27 mouse cellular contexts compared by ENCODE assay signal in genomic region chr6:84016851-84017250, GRCm38 (mm10). TPM values are rescaled to one million over a fixed set of nuclear protein-coding genes. Genes with fewer than 3 reads are reported as not detected.
"Had no signal": no experiment of that assay in that cellular context is flagged by ENCODE, and none has a peak within 500 bp of the region (broad histone marks: within the 10 kb centered on the region; RNA-seq: fewer than 3 reads in every experiment).

No protein-coding gene starts in this region.

- H3K4me2 ChIP-seq: embryonic facial prominence, embryonic 12.5 days; embryonic facial prominence, embryonic 13.5 days; embryonic facial prominence, embryonic 15.5 days; forebrain, embryonic 12.5 days; forebrain, embryonic 13.5 days; forebrain, embryonic 15.5 days; heart, embryonic 11.5 days had no signal

- DNase-seq: cerebellum, postnatal 14 days; cerebellum, postnatal 25 days; cerebellum, postnatal 36 days; embryo, embryonic 11 days; gastrocnemius, postnatal 10 days; gastrocnemius, postnatal 14 days; gastrocnemius, postnatal 25 days; gastrocnemius, postnatal 36 days; heart, adult 11 months; heart, adult 18-20 months; heart, adult 2 months had no signal

- H3K36me3 ChIP-seq: embryonic facial prominence, embryonic 10.5 days; embryonic facial prominence, embryonic 12.5 days; embryonic facial prominence, embryonic 13.5 days; embryonic facial prominence, embryonic 15.5 days; forebrain, embryonic 10.5 days; forebrain, embryonic 12.5 days; forebrain, embryonic 15.5 days; heart, embryonic 10.5 days had no signal

- H3K9me3 ChIP-seq: embryonic facial prominence, embryonic 10.5 days; embryonic facial prominence, embryonic 12.5 days; embryonic facial prominence, embryonic 13.5 days; embryonic facial prominence, embryonic 15.5 days; forebrain, embryonic 10.5 days; forebrain, embryonic 12.5 days; forebrain, embryonic 13.5 days; forebrain, embryonic 15.5 days; heart, embryonic 10.5 days had no signal

- H3K9ac ChIP-seq: embryonic facial prominence, embryonic 12.5 days; embryonic facial prominence, embryonic 13.5 days; embryonic facial prominence, embryonic 15.5 days; forebrain, embryonic 12.5 days; forebrain, embryonic 13.5 days; forebrain, embryonic 15.5 days had no signal

- H3K4me3 ChIP-seq: embryonic facial prominence, embryonic 10.5 days; embryonic facial prominence, embryonic 12.5 days; embryonic facial prominence, embryonic 13.5 days; embryonic facial prominence, embryonic 15.5 days; erythroblast, embryonic 14.5 days; forebrain, embryonic 10.5 days; forebrain, embryonic 12.5 days; forebrain, embryonic 13.5 days; forebrain, embryonic 15.5 days; gastrocnemius, adult 2 months; heart, adult 2 months; heart, embryonic 10.5 days had no signal

- ATAC-seq: forebrain, embryonic 13.5 days; forebrain, embryonic 14.5 days; forebrain, embryonic 15.5 days; forebrain, embryonic 16.5 days had no signal

- H3K27ac ChIP-seq: embryonic facial prominence, embryonic 10.5 days; embryonic facial prominence, embryonic 12.5 days; embryonic facial prominence, embryonic 13.5 days; embryonic facial prominence, embryonic 15.5 days; forebrain, embryonic 10.5 days; forebrain, embryonic 12.5 days; forebrain, embryonic 13.5 days; forebrain, embryonic 15.5 days; heart, adult 2 months; heart, embryonic 10.5 days had no signal

RNA-seq across cellular contexts. Expression of gene Dysf, which starts 8.5 kb away (rescaled TPM):
- total RNA-seq: common myeloid progenitor, adult 5-6 weeks; granulocyte monocyte progenitor cell, adult 5-6 weeks had no signal
